Mouse (Mus musculus): ENCODE results near the gene Ephb2. TPM values are rescaled to one million over a fixed set of nuclear protein-coding genes. Genes with fewer than 3 reads are reported as not detected.

Gene Ephb2
- polyA plus RNA-seq, 1 experiment from 2014 or later, result 19.6 TPM

DNA sequence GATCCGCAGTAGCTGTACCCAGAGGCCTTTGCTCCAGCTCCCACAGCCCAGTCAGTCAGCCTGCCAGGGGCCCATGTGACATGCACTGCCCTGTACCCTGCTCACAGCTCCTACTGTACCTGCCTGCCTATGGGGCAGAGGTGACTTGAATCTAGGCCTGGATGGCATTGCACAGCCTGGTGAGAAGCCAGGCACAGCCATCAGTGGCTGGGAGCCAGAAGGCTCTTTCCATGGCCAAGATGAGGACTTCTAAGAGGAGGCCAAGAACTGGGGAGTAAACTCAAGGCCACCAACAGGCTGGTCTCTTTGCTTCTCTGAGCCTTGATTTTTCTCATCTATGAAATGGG is 53.2 kb downstream of the Ephb2 start:
- ATAC-seq (ENCODE audit: low read depth), result no peak
- Histone ChIP-seq H3K9ac (replicated peaks; ENCODE audit: low read depth, low read length) (no peak overlapping the region), H3K9me3 (ENCODE audit: control insufficient read depth, low read length) (no peaks in the 10 kb centered on the region), H3K4me1 (ENCODE audit: control insufficient read depth, insufficient read depth, low read length) (peaks cover 39% of the 10 kb centered on the region), H3K36me3 (ENCODE audit: control insufficient read depth, insufficient read depth, low read length) (no peaks in the 10 kb centered on the region), H3K27me3 (ENCODE audit: control insufficient read depth, insufficient read depth, low read length) (no peaks in the 10 kb centered on the region), H3K4me3 (ENCODE audit: low read depth, low read length) (no peak overlapping the region), H3K4me2 (ENCODE audit: low read depth, low read length) (no peak overlapping the region), H3K27ac (ENCODE audit: low read depth, low read length) (no peak overlapping the region)
- 100% methylated on average over 1 of the region's 1 CpGs for WGBS

DNA sequence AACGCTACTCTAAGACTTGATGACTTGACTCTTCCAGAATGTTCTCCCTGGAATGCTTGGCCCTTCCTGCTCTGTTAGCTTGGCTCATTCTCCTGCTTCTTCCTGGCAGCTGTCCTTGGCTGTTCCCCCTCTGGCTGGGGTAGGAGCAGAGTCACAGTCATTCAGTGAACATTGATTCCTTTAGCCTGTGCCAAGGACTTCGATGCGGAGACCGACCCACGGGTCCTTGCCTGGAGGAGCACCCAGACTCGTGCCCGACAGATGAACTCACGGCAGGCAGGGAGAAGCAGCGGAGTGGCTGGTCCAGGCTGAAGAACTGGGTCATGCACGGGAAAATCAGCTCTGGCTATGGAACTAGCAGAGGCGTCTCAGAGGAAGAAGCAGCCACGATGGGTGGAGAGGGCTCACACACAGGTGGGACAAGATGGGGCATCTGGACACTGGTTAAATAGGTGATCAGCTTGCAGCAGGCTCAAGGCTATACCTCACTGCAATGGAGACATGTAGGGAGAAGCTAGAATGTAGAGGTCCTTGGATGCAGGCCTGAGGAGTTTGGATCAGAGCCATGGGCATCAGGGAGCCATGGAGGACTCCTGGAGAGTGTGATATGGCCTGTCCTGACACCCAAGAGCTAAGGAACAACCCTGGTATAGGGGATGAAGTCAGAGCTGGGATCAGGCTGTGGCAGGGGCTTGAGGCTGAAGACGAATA is 53.8 kb downstream of the Ephb2 start:
- H3K36me3 ChIP-seq (ENCODE audit: control insufficient read depth, insufficient read depth, low read length), result no peaks in the 10 kb centered on the region
- no peak for ATAC-seq (ENCODE audit: low read depth)
- no peak overlapping the region for H3K27ac ChIP-seq (ENCODE audit: low read depth, low read length)
- H3K4me2 ChIP-seq (ENCODE audit: low read depth, low read length), result no peak overlapping the region
- no peaks in the 10 kb centered on the region for H3K27me3 ChIP-seq (ENCODE audit: control insufficient read depth, insufficient read depth, low read length)
- no peak overlapping the region for H3K9ac ChIP-seq (replicated peaks; ENCODE audit: low read depth, low read length)
- no peaks in the 10 kb centered on the region for H3K9me3 ChIP-seq (ENCODE audit: control insufficient read depth, low read length)
- no peak overlapping the region for H3K4me3 ChIP-seq (ENCODE audit: low read depth, low read length)
- peaks cover 37% of the 10 kb centered on the region for H3K4me1 ChIP-seq (ENCODE audit: control insufficient read depth, insufficient read depth, low read length)
- 78% methylated on average over 13 of the region's 13 CpGs for WGBS

GRCm38 (mm10) chr4:136780201-136780895 is 55.4 kb downstream of the Ephb2 start:
- Histone ChIP-seq H3K4me3 (ENCODE audit: low read depth, low read length) (no peak overlapping the region), H3K4me2 (ENCODE audit: low read depth, low read length) (no peak overlapping the region), H3K27me3 (ENCODE audit: control insufficient read depth, insufficient read depth, low read length) (no peaks in the 10 kb centered on the region), H3K36me3 (ENCODE audit: control insufficient read depth, insufficient read depth, low read length) (no peaks in the 10 kb centered on the region), H3K27ac (ENCODE audit: low read depth, low read length) (no peak overlapping the region), H3K4me1 (ENCODE audit: control insufficient read depth, insufficient read depth, low read length) (peaks cover 34% of the 10 kb centered on the region), H3K9ac (replicated peaks; ENCODE audit: low read depth, low read length) (no peak overlapping the region), H3K9me3 (ENCODE audit: control insufficient read depth, low read length) (no peaks in the 10 kb centered on the region)
- 75% methylated on average over 20 of the region's 20 CpGs for WGBS
- no peak for ATAC-seq (ENCODE audit: low read depth)

DNA sequence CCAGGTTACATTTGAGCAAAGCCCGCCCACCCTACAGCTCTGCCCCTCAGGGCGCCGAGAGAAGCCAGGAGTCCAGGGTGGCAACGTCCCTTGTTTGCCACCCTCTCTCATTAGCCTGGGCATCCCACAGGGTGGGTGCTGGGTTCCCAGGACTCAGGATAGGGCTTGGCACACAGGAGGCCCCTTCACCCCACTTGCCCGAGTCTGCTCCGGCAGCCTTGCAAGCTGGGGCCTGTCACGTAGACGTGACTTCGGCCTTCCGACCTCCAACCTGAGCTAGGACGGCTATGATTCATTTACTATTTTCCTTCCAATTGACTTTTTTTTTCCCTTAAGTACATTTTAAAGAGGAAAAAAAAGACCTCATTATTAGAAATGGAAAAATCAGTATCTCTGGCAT is 56.6 kb downstream of the Ephb2 start:
- no peak overlapping the region for H3K4me3 ChIP-seq (ENCODE audit: low read depth, low read length)
- H3K4me2 ChIP-seq (ENCODE audit: low read depth, low read length), result no peak overlapping the region
- no peaks in the 10 kb centered on the region for H3K27me3 ChIP-seq (ENCODE audit: control insufficient read depth, insufficient read depth, low read length)
- no peak overlapping the region for H3K9ac ChIP-seq (replicated peaks; ENCODE audit: low read depth, low read length)
- peaks cover 37% of the 10 kb centered on the region for H3K4me1 ChIP-seq (ENCODE audit: control insufficient read depth, insufficient read depth, low read length)
- WGBS, result 84% methylated on average over 11 of the region's 11 CpGs
- H3K27ac ChIP-seq (ENCODE audit: low read depth, low read length), result no peak overlapping the region
- H3K36me3 ChIP-seq (ENCODE audit: control insufficient read depth, insufficient read depth, low read length), result no peaks in the 10 kb centered on the region
- H3K9me3 ChIP-seq (ENCODE audit: control insufficient read depth, low read length), result no peaks in the 10 kb centered on the region
- no peak for ATAC-seq (ENCODE audit: low read depth)

DNA sequence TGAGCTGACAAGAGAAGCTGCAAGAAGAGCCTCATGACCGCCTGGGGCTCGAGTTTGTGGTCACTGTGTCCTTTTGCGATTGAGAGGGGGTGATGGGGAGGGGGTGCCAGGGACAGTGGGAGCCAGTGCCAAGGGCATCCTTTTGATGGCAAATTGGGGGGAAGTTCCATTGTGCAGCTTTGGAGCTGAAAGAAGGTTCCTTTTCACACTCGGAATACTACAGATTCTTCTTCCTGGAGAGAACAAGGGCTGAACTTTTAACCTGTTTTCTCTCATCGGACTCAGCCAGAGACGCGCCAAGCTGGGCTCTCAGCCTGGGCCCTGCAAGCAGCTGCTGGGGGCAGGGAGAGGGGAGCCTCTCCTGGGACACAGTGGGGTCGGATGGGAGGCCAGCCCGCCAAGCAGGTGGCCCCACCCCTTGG is 59.3 kb downstream of the Ephb2 start:
- no peaks in the 10 kb centered on the region for H3K27me3 ChIP-seq (ENCODE audit: control insufficient read depth, insufficient read depth, low read length)
- no peak overlapping the region for H3K9ac ChIP-seq (replicated peaks; ENCODE audit: low read depth, low read length)
- 0 out of 2 replicates have a peak, but pooled peaks have one; percentile 28 for ATAC-seq (ENCODE audit: low read depth)
- H3K27ac ChIP-seq (ENCODE audit: low read depth, low read length), result no peak overlapping the region; the same call in 1 of the 2 replicates
- no peak overlapping the region for H3K4me3 ChIP-seq (ENCODE audit: low read depth, low read length)
- 6% methylated on average over 9 of the region's 9 CpGs for WGBS
- no peak overlapping the region for H3K4me2 ChIP-seq (ENCODE audit: low read depth, low read length)
- no peaks in the 10 kb centered on the region for H3K36me3 ChIP-seq (ENCODE audit: control insufficient read depth, insufficient read depth, low read length)
- no peaks in the 10 kb centered on the region for H3K9me3 ChIP-seq (ENCODE audit: control insufficient read depth, low read length)
- H3K4me1 ChIP-seq (ENCODE audit: control insufficient read depth, insufficient read depth, low read length), result peaks cover 40% of the 10 kb centered on the region

- Histone ChIP-seq H3K9me3 (ENCODE audit: control insufficient read depth, low read length) (no peaks in the 10 kb centered on the region), H3K4me1 (ENCODE audit: control insufficient read depth, insufficient read depth, low read length) (peaks cover 40% of the 10 kb centered on the region), H3K4me2 (ENCODE audit: low read depth, low read length) (no peak overlapping the region), H3K4me3 (ENCODE audit: low read depth, low read length) (no peak overlapping the region), H3K27me3 (ENCODE audit: control insufficient read depth, insufficient read depth, low read length) (no peaks in the 10 kb centered on the region), H3K9ac (replicated peaks; ENCODE audit: low read depth, low read length) (no peak overlapping the region), H3K27ac (ENCODE audit: low read depth, low read length) (no peak overlapping the region), H3K36me3 (ENCODE audit: control insufficient read depth, insufficient read depth, low read length) (no peaks in the 10 kb centered on the region; the same call in 1 of the 2 replicates)
- no peak for ATAC-seq (ENCODE audit: low read depth)
- WGBS, result 90% methylated on average over 2 of the region's 2 CpGs
These were observed 59.9 kb downstream of the Ephb2 start for GRCm38 (mm10) chr4:136775903-136776302.

GRCm38 (mm10) chr4:136774201-136774600 is 61.6 kb downstream of the Ephb2 start:
- no peak overlapping the region for H3K9ac ChIP-seq (replicated peaks; ENCODE audit: low read depth, low read length)
- peaks cover 31% of the 10 kb centered on the region for H3K4me1 ChIP-seq (ENCODE audit: control insufficient read depth, insufficient read depth, low read length)
- H3K4me3 ChIP-seq (ENCODE audit: low read depth, low read length), result no peak overlapping the region
- H3K27ac ChIP-seq (ENCODE audit: low read depth, low read length), result no peak overlapping the region
- no peak overlapping the region for H3K4me2 ChIP-seq (ENCODE audit: low read depth, low read length)
- no peaks in the 10 kb centered on the region for H3K27me3 ChIP-seq (ENCODE audit: control insufficient read depth, insufficient read depth, low read length)
- H3K36me3 ChIP-seq (ENCODE audit: control insufficient read depth, insufficient read depth, low read length), result no peaks in the 10 kb centered on the region; the same call in 1 of the 2 replicates
- no peak for ATAC-seq (ENCODE audit: low read depth)
- WGBS, result 36% methylated on average over 3 of the region's 3 CpGs
- no peaks in the 10 kb centered on the region for H3K9me3 ChIP-seq (ENCODE audit: control insufficient read depth, low read length)

DNA sequence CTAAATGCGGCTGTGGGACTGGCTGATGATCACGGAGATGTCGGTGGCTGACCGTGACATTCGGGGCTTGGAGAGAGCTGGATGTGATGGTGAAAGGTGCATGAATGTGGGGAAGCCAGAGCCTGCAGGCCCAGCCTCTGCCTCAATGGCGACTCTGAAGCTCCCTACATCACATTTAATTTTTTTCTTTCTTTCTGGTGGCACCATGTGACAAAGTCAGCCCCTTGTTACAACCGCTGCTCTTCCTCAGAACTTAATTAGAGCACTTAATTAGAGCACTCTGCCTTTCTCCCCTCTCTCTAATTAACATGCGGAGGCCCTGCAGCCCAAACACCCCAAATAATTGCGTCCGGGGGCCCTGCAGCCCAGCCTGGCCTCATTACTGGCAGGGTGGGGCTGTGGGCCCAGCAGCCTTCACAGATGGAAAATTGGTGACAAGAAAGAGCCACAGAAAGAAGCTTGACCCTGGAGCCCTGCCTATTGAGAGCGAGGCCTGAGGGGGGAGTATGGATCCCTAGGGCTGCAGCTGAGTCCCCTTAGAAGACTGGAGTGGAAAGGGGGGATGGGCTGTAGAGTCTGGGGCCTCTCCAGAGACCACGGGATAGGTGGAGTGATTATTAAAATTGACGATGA is 62.7 kb downstream of the Ephb2 start:
- Histone ChIP-seq H3K9ac (replicated peaks; ENCODE audit: low read depth, low read length) (no peak overlapping the region), H3K4me3 (ENCODE audit: low read depth, low read length) (no peak overlapping the region), H3K36me3 (ENCODE audit: control insufficient read depth, insufficient read depth, low read length) (no peaks in the 10 kb centered on the region; the same call in 1 of the 2 replicates), H3K4me1 (ENCODE audit: control insufficient read depth, insufficient read depth, low read length) (peaks cover 31% of the 10 kb centered on the region), H3K27ac (ENCODE audit: low read depth, low read length) (peak overlapping the region; percentile 57; the same call in 1 of the 2 replicates), H3K4me2 (ENCODE audit: low read depth, low read length) (no peak overlapping the region), H3K9me3 (ENCODE audit: control insufficient read depth, low read length) (no peaks in the 10 kb centered on the region), H3K27me3 (ENCODE audit: control insufficient read depth, insufficient read depth, low read length) (no peaks in the 10 kb centered on the region)
- WGBS, result 32% methylated on average over 13 of the region's 13 CpGs
- ATAC-seq (ENCODE audit: low read depth), result 0 out of 2 replicates have a peak, but pooled peaks have one; percentile 55

- peak overlapping the region; percentile 57; the same call in 1 of the 2 replicates for H3K27ac ChIP-seq (ENCODE audit: low read depth, low read length)
- no peak for ATAC-seq (ENCODE audit: low read depth)
- H3K36me3 ChIP-seq (ENCODE audit: control insufficient read depth, insufficient read depth, low read length), result no peaks in the 10 kb centered on the region; the same call in 1 of the 2 replicates
- H3K4me3 ChIP-seq (ENCODE audit: low read depth, low read length), result no peak overlapping the region
- H3K9me3 ChIP-seq (ENCODE audit: control insufficient read depth, low read length), result no peaks in the 10 kb centered on the region
- H3K9ac ChIP-seq (replicated peaks; ENCODE audit: low read depth, low read length), result no peak overlapping the region
- H3K4me1 ChIP-seq (ENCODE audit: control insufficient read depth, insufficient read depth, low read length), result peaks cover 29% of the 10 kb centered on the region
- no peaks in the 10 kb centered on the region for H3K27me3 ChIP-seq (ENCODE audit: control insufficient read depth, insufficient read depth, low read length)
- H3K4me2 ChIP-seq (ENCODE audit: low read depth, low read length), result no peak overlapping the region
- WGBS, result 47% methylated on average over 5 of the region's 5 CpGs
These were observed 63.5 kb downstream of the Ephb2 start for GRCm38 (mm10) chr4:136772318-136772717.

All from neural tube, embryonic 14.5 days (tissue).